Mouse (Mus musculus): ENCODE results near the gene Sapcd1.
A peak's percentile ranks its signal among the peaks of the same experiment; 100 is the strongest.

Sapcd1 gene

GRCm38 (mm10) chr17:34981690-34982180, 46.1 kb downstream of the Sapcd1 start, which contains the start of gene Lsm2:
Gene Lsm2 (plus strand): TSS chr17:34981862.
- peak; percentile 95 for DNase-seq (ENCODE audit: low read depth, low spot score)

GRCm38 (mm10) chr17:34980655-34981054, 47.2 kb downstream of the Sapcd1 start:
- DNase-seq (ENCODE audit: low read depth, low spot score) = peak; percentile 76

GRCm38 (mm10) chr17:34979631-34980030, 48.2 kb downstream of the Sapcd1 start:
- no peak for DNase-seq (ENCODE audit: low read depth, low spot score)

- DNase-seq (ENCODE audit: low read depth, low spot score) = no peak
Observed at GRCm38 (mm10) chr17:34978239-34978638, 49.6 kb downstream of the Sapcd1 start.

GRCm38 (mm10) chr17:34977000-34977399, 50.8 kb downstream of the Sapcd1 start:
- no peak for DNase-seq (ENCODE audit: low read depth, low spot score)

Data from R1 (cell line).